Mouse (Mus musculus): ENCODE results near the gene Ell2.
A peak's percentile ranks its signal among the peaks of the same experiment; 100 is the strongest.
"Not testable (repeated sequence)": the region's sequence is repeated elsewhere in the genome, so short reads cannot be mapped to it uniquely, and the experiment has no call there.

Ell2 gene

GRCm38 (mm10) chr13:75706457-75706856 lies at the start of gene Ell2:
Gene Ell2, plus strand, starts transcription at chr13:75706757.
- no peak for DNase-seq (ENCODE audit: low spot score in 2 of 2)

GRCm38 (mm10) chr13:75685438-75685837 lies 21.1 kb upstream of the Ell2 start:
- DNase-seq (ENCODE audit: low spot score in 2 of 2), result no peak

- DNase-seq (ENCODE audit: low spot score in 2 of 2), result no peak
Observed at GRCm38 (mm10) chr13:75686995-75687394, 19.6 kb upstream of the Ell2 start.

GRCm38 (mm10) chr13:75691625-75692024 lies 14.9 kb upstream of the Ell2 start:
- no peak for DNase-seq (ENCODE audit: low spot score in 2 of 2)

GRCm38 (mm10) chr13:75693081-75693480 lies 13.5 kb upstream of the Ell2 start:
- DNase-seq (ENCODE audit: low spot score in 2 of 2), result no peak

GRCm38 (mm10) chr13:75702814-75703213 lies 3.7 kb upstream of the Ell2 start:
- DNase-seq (ENCODE audit: low spot score in 2 of 2), result no peak

- peak; percentile 76 to 84 for DNase-seq (ENCODE audit: low spot score in 2 of 2)
Observed at GRCm38 (mm10) chr13:75706882-75707816, 592 bp downstream of the Ell2 start.

- peak; percentile 23 to 35 for DNase-seq (ENCODE audit: low spot score in 2 of 2)
Observed at GRCm38 (mm10) chr13:75707821-75708636, 1.5 kb downstream of the Ell2 start.

GRCm38 (mm10) chr13:75708637-75709002 lies 2.1 kb downstream of the Ell2 start:
- no peak for DNase-seq (ENCODE audit: low spot score in 2 of 2)

- no peak for DNase-seq (ENCODE audit: low spot score in 2 of 2)
Observed at GRCm38 (mm10) chr13:75709026-75709778, 2.6 kb downstream of the Ell2 start.

GRCm38 (mm10) chr13:75710152-75710551 lies 3.6 kb downstream of the Ell2 start:
- DNase-seq (ENCODE audit: low spot score in 2 of 2), result no peak

GRCm38 (mm10) chr13:75711517-75711916 lies 5.0 kb downstream of the Ell2 start:
- not testable (repeated sequence) for DNase-seq (ENCODE audit: low spot score in 2 of 2)

GRCm38 (mm10) chr13:75712544-75712943 lies 6.0 kb downstream of the Ell2 start:
- not testable (repeated sequence) for DNase-seq (ENCODE audit: low spot score in 2 of 2)

- no peak for DNase-seq (ENCODE audit: low spot score in 2 of 2)
Observed at GRCm38 (mm10) chr13:75714407-75714806, 7.8 kb downstream of the Ell2 start.

- DNase-seq (ENCODE audit: low spot score in 2 of 2), result no peak
Observed at GRCm38 (mm10) chr13:75717638-75718302, 11.2 kb downstream of the Ell2 start.

GRCm38 (mm10) chr13:75718376-75718775 lies 11.8 kb downstream of the Ell2 start:
- no peak for DNase-seq (ENCODE audit: low spot score in 2 of 2)

- DNase-seq (ENCODE audit: low spot score in 2 of 2), result no peak
Observed at GRCm38 (mm10) chr13:75719645-75720044, 13.1 kb downstream of the Ell2 start.

GRCm38 (mm10) chr13:75726569-75727373 lies 20.2 kb downstream of the Ell2 start:
- no peak for DNase-seq (ENCODE audit: low spot score in 2 of 2)

GRCm38 (mm10) chr13:75727932-75728331 lies 21.4 kb downstream of the Ell2 start:
- no peak for DNase-seq (ENCODE audit: low spot score in 2 of 2)

GRCm38 (mm10) chr13:75729834-75730233 lies 23.3 kb downstream of the Ell2 start:
- no peak for DNase-seq (ENCODE audit: low spot score in 2 of 2)
